Mouse (Mus musculus): ENCODE results near the gene P2ry6.

Gene P2ry6

GRCm38 (mm10) chr7:100918176-100918575 lies 56.3 kb downstream of the P2ry6 start:
- DNase-seq (ENCODE audit: low spot score in 2 of 2), result no peak

- no peak for DNase-seq (ENCODE audit: low spot score in 2 of 2)
Measured at GRCm38 (mm10) chr7:100917751-100918150, 56.7 kb downstream of the P2ry6 start.

DNA sequence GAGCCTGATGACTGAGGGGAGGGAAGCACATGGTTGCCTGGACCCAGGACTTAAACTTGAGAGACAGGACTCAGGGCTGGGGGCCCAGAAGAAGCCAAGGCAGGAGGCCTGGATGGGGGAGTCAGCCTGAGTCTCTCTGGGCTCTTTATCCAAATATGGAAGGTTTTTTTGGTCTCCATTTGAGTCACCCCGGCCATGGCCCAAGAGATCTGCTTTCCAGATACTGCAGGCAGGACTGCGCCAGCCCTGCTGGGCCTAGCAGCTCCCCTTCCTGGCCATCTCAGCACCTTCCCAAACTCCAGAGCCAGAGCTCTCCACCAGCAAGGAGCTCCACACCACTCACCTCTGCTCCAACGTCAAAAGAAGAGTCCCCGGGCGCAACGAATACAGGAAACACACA lies 57.9 kb downstream of the P2ry6 start:
- DNase-seq (ENCODE audit: low spot score in 2 of 2), result no peak

DNA sequence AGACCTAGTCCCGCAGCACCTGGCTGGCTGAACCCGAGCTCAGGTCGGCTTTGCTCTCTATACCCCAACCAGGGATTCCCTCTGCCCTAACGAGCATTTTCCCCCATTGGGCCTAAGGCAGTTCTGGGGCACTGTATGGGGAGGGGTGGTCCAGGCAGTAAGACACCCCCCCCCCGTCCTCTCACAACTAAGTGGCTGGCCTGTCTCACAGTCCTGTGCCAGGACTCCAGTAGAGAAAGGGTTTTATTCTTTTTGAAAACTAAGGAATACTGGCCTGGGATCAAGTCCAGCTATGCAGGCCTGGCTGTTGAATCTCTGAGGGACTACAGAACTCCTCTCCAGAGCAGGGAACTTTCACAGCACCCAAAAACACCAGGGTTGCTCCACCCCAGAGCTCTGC lies 59.2 kb downstream of the P2ry6 start:
- no peak for DNase-seq (ENCODE audit: low spot score in 2 of 2)

DNA sequence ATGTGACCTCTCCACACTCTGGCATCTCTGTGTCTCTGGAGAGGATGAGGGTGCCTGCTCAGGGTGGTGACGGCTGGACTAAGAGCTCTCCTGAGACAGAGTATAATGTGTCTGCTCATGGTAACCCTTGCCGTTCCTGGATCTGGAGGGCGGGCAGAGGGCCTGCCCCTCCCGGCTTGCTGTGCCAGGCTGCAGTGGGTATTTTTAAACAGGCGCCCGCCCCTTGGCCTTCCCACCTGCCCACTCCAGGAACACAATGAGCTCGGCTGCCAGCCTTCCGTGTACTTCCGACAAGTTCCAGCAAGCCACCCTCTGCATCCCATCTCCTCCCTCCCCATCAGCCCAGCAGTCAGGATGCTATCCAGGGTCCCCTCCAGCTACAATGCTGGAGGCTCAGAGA lies 62.7 kb downstream of the P2ry6 start:
- DNase-seq (ENCODE audit: low spot score in 2 of 2), result no peak

DNA sequence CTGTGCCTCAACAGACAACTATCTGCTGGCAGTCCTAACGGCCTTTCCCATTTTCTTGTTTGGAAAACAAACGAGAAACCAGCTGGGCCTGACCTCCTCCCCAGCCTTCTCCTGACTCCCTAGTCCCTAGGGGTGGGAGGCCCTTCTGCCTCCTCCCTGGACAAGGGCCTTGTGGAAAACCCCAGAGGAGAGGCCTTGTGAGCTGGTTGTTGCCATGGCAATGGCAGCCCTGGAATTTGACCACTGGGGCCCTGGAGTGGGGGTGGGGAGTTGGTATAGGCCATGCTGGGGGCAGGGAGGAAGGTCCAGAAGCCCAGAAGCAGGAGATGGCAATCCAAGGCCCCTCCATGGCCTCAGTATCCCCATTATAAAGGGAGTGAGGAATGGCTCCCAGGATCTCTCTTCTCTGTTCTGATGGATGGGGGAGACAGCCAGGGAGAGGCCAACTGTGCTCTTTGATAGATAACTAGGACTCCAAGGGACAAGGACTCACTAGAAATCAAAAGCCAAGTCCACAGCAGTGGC lies 63.1 kb downstream of the P2ry6 start:
- DNase-seq (ENCODE audit: low spot score in 2 of 2), result no peak

GRCm38 (mm10) chr7:100908567-100908966 lies 65.9 kb downstream of the P2ry6 start:
- no peak for DNase-seq (ENCODE audit: low spot score in 2 of 2)

GRCm38 (mm10) chr7:100908061-100908460 lies 66.4 kb downstream of the P2ry6 start:
- DNase-seq (ENCODE audit: low spot score in 2 of 2), result no peak

GRCm38 (mm10) chr7:100907231-100907630 lies 67.2 kb downstream of the P2ry6 start:
- peak; percentile 64 to 87 for DNase-seq (ENCODE audit: low spot score in 2 of 2)

DNA sequence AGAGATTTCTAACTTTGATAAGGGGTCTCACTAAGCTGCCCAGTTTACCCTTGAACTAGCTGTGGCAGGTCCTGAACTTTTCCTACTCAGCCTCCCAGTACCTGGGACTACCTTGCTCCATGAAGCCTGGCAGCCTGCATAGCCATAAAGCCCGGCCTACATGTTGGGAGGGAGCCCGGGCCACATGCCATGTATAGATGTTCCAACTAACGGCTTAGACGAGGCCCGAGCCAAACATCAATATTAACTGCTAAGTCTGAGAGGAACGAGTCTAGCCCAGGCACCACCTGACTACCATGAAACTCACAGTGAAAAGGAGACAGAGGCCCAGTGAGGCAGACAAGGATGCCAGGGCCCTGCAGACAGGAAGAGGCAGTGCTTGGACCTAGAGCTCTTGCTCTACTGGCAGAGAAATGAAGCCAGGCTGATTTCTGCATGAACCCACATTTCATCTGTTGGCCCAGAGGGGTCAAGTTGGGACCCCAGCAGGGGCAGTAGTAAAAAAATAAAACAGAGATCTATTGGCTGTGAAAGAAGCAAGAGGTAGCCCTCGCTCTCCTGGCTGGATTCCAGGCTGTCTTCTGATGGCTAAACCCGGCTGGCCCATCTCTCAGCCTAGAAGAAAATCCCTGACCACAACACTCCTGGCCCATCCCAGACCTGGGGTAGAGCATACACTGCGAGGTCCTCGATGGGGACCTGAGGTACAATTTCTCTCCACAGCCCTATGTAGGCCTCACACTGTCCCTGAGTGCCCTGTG lies 68.2 kb downstream of the P2ry6 start:
- DNase-seq (ENCODE audit: low spot score in 2 of 2), result no peak

GRCm38 (mm10) chr7:100905037-100905436 lies 69.4 kb downstream of the P2ry6 start:
- DNase-seq (ENCODE audit: low spot score in 2 of 2), result no peak

DNA sequence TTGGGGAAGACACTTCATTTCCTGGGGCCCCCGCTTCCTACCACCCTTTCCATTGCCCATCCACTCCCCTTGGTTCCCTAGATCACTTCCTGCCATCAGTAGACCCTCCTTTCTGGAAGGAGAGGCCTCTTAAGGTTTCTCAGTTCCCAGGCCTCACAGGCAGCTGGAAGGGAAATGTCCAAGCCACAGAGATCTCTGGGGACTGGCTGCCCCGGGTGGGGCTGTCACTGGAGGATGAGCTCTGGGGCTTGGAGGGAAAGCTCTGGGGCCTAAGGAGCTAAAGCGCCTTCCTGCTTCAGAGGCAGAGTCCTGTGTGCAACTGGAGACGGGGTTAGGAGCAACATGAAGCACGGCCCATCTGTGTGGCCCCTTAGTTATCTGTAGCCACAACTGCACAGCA lies 69.8 kb downstream of the P2ry6 start:
- no peak for DNase-seq (ENCODE audit: low spot score in 2 of 2)

DNA sequence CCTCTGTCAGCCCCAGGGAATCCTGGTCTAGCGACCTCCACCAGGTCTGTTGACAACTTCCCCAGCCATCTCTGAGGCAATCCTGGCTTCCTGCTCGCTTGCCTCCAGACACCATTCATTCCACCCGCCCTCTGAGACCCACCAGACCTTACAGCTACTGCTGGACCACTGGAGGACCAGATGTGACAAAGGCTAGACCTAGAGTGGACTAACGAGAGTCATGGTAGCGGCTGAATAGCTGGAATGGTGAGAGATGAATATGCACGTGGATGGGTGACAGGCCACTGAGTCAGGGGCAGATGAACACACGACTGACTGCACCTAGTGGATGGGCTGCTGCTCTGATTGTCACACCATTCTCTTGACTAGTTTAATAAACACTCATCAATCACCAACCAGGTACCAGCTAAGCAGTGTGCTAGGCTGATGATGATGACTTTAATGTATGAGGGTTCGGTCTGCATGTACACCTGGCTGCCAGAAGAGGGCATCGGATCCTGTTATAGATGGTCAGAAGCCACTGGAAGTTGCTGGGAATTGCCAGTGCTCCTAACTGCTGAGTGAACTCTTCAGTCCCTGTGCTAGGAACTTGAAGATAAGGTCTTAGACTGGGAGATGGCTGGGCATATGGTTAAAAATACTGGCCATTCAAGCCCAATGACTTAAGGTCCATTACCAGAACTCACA lies 71.9 kb downstream of the P2ry6 start:
- DNase-seq (ENCODE audit: low spot score in 2 of 2), result no peak

DNA sequence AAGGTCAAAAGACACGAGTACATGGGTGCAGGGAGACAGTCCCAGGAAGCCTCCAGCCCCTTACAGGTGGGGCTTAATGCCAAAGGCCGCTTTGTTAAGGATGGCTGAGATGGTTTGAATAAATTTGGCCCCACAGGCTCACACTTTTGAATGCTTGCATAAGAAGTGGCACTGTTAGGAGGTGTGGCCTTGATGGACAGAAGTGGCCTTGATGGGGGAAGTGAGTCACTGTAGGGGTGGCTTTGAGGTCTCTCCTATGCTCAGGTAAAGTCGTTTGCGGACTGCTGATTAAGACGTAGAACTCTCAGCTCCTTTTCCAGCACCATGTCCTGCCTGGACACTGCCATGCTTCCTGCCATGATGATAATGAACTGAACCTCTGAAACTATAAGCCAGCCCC lies 76.6 kb downstream of the P2ry6 start:
- DNase-seq (ENCODE audit: low spot score in 2 of 2), result no peak

GRCm38 (mm10) chr7:100894833-100895226 lies 79.6 kb downstream of the P2ry6 start:
- no peak for DNase-seq (ENCODE audit: low spot score in 2 of 2)

DNA sequence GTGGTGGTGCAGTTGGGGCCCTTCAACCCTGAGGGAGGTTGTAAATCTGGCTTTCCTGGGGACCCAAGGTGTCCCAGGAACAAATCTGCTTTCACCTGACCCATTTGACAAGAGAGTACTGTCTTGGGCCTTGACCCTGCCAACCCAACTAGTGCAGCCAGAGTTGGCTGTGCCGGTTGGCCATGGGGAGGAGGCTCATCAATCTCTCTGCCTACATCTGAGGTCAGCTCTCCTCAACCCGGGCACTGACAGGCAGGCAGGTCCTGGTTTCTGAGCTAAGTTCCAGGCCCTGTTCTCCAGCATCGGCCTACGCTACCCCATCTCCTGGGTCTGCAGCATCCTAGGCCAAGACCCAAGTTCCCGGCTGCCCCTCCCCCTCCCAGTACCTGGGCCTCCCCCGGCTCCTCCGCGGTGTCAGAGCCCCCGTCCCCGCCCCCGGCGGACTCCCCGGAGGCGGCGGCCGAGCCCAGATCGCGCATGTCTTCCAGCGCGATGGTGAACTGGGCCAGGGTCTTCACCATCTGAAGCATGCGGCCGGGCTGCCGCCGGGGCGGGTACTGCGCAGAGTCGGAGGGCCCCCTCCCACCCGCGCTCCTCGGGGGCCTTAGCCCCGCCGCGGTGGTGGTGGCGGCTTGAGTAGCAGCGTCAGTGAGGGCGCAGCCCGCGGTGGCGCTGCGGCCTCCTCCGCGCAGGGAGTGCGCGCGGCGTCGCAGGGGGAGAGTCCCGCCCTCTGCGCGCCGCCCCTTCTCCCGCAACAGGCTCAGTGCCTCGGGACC lies 80.2 kb downstream of the P2ry6 start:
- DNase-seq (ENCODE audit: low spot score in 2 of 2), result peak in 1 of 2 experiments; percentile 42

DNA sequence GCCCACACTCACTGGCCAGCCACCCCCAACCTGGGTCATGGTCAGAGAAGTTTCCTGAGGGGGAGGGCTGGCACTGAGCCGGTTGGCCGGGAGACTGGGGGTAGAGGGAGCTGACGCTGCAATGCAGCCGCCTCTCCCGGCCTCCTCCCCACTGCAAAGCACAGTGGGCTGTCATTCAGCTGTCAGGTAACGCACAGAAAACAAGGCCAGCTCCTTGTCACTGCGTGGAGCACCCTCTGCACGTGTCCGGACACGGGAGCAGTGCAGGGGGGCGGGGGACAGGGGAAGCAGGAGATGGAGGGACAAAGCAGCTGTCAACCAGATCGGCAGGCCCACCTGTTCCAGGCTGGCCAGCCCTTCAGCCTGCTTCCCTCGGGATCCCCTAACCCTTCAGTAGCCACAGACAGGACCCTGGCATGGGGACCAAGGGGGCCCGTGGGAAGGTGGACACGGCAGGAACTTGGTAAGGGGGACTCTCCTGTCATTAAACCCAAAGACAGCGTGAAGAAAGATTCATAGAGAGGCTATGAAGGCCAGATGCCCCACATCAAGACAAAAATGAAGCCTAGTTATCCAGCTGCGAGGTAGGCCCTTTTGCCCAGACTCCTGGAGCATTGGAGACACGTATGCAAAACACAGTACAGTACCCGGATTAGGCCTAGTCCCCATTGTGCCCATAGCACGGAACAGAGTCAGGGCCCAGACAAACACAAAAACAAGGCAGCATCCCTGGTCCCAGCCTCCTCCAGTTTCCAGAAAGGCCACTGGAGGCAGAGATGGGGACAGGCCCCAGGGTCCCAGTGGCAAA lies 81.0 kb downstream of the P2ry6 start:
- DNase-seq (ENCODE audit: low spot score in 2 of 2), result peak; percentile 42 to 56

All from cerebellum, postnatal 4 days (tissue).